Mouse (Mus musculus) CH12.LX (cell line): Measurements from ENCODE around the gene Gdf7. TPM values are rescaled to one million over a fixed set of nuclear protein-coding genes. Genes with fewer than 3 reads are reported as not detected.

ENCODE experiments used
- DNase-seq: peaks from one replicate; pipeline ENCODE4 v3.0.0-alpha.2; 2013; ENCODE audit errors: extremely low read depth
- H3K27ac ChIP-seq: 2 replicates; pipeline ENCODE4 v1.5.1; 2012; ENCODE audit warnings: low read depth, mild to moderate bottlenecking, control low read depth, moderate library complexity; ENCODE audit not compliant: insufficient read depth
- H3K27me3 ChIP-seq: replicated peaks from 2 replicates; pipeline ENCODE3; 2012; ENCODE audit warnings: inconsistent platforms
- H3K36me3 ChIP-seq, 2 experiments: replicated peaks in 1 of 2; 2 replicates each; pipeline versions ENCODE3 to v1.6.1; 2012; ENCODE audit warnings: inconsistent platforms in 1 of 2, low read length in 1 of 2, mild to moderate bottlenecking in 1 of 2, mixed read lengths in 1 of 2, moderate library complexity in 1 of 2; ENCODE audit not compliant: control insufficient read depth in 1 of 2, insufficient read depth in 1 of 2
- H3K4me1 ChIP-seq, 2 experiments: 2 replicates each; pipeline ENCODE4 v1.6.1; 2012; ENCODE audit warnings: inconsistent platforms in 1 of 2, moderate library complexity in 1 of 2; ENCODE audit not compliant: insufficient read depth in 2 of 2, control insufficient read depth in 1 of 2
- H3K4me2 ChIP-seq: 2 replicates; pipeline ENCODE4 v1.6.1; 2012; ENCODE audit warnings: low read depth, mild to moderate bottlenecking, control low read depth; ENCODE audit not compliant: poor library complexity, insufficient read depth, severe bottlenecking
- H3K4me3 ChIP-seq, 3 experiments: fragments of 150-350 bp in 1 of 3; sonication (generic) in 1 of 3; replicated peaks in 1 of 3; 2 replicates each; pipeline versions ENCODE3 to v1.5.1; 2011 to 2012; ENCODE audit warnings: low read depth in 2 of 3, low read length in 2 of 3, mild to moderate bottlenecking in 2 of 3, moderate library complexity in 2 of 3, control low read depth in 1 of 3, improper control_type of control experiment in 1 of 3, inconsistent platforms in 1 of 3, mixed read lengths in 1 of 3; ENCODE audit not compliant: poor library complexity in 1 of 3
- H3K79me2 ChIP-seq: replicated peaks from 2 replicates; pipeline ENCODE4 v1.6.1; 2012; ENCODE audit warnings: mild to moderate bottlenecking, moderate library complexity; ENCODE audit not compliant: control insufficient read depth, poor library complexity, insufficient read depth, severe bottlenecking; ENCODE audit errors: extremely low read depth
- H3K9ac ChIP-seq: 2 replicates; pipeline ENCODE4 v1.6.1; 2012; ENCODE audit warnings: low read depth, mild to moderate bottlenecking, control low read depth, moderate library complexity; ENCODE audit not compliant: insufficient read depth
- H3K9me3 ChIP-seq: replicated peaks from 2 replicates; pipeline ENCODE3; 2012; ENCODE audit warnings: low read length, inconsistent platforms, mixed read lengths
- CHD2 ChIP-seq: IDR thresholded peaks from 2 replicates; pipeline ENCODE4 v1.6.1; 2011; ENCODE audit warnings: low read length, improper control_type of control experiment
- CTCF ChIP-seq, 2 experiments: IDR thresholded peaks in 1 of 2; conservative IDR thresholded peaks in 1 of 2; 2 replicates each; pipeline ENCODE4 v1.5.1; 2011 to 2012; ENCODE audit warnings: low read depth in 2 of 2, low read length in 2 of 2, improper control_type of control experiment in 1 of 2, inconsistent platforms in 1 of 2, mild to moderate bottlenecking in 1 of 2, moderate library complexity in 1 of 2
- E2F4 ChIP-seq: IDR thresholded peaks from 2 replicates; pipeline ENCODE4 v1.6.1; 2011; ENCODE audit warnings: low read depth, low read length, improper control_type of control experiment; ENCODE audit not compliant: insufficient replicate concordance
- ELF1 ChIP-seq: IDR thresholded peaks from 2 replicates; pipeline ENCODE4 v1.6.1; 2014; ENCODE audit warnings: low read depth, mild to moderate bottlenecking, inconsistent platforms, low read length, improper control_type of control experiment
- EP300 ChIP-seq: IDR thresholded peaks from 2 replicates; pipeline ENCODE4 v1.6.1; 2011; ENCODE audit warnings: low read length, improper control_type of control experiment
- JUND ChIP-seq: conservative IDR thresholded peaks from 2 replicates; pipeline ENCODE4 v1.6.1; 2011; ENCODE audit warnings: low read depth, low read length, improper control_type of control experiment
- MAX ChIP-seq: IDR thresholded peaks from 2 replicates; pipeline ENCODE4 v1.6.1; 2011; ENCODE audit warnings: low read length, improper control_type of control experiment
- MEF2A ChIP-seq: IDR thresholded peaks from 2 replicates; pipeline ENCODE4 v1.6.1; 2014; ENCODE audit warnings: low read depth, mild to moderate bottlenecking, inconsistent platforms, low read length, improper control_type of control experiment, borderline replicate concordance
- MXI1 ChIP-seq: IDR thresholded peaks from 2 replicates; pipeline ENCODE4 v1.6.1; 2011; ENCODE audit warnings: mild to moderate bottlenecking, low read depth, low read length, improper control_type of control experiment
- MYC ChIP-seq: IDR thresholded peaks from 2 replicates; pipeline ENCODE4 v1.6.1; 2011; ENCODE audit warnings: low read depth, mild to moderate bottlenecking, improper control_type of control experiment, low read length
- NRF1 ChIP-seq: IDR thresholded peaks from 2 replicates; pipeline ENCODE4 v1.6.1; 2014; ENCODE audit warnings: low read depth, mild to moderate bottlenecking, inconsistent platforms, low read length, improper control_type of control experiment, moderate library complexity
- POLR2A ChIP-seq: IDR thresholded peaks from 2 replicates; pipeline ENCODE4 v1.6.1; 2011; ENCODE audit warnings: low read depth, mild to moderate bottlenecking, improper control_type of control experiment, low read length
- TBP ChIP-seq: conservative IDR thresholded peaks from 2 replicates; pipeline ENCODE4 v1.6.1; 2011; ENCODE audit warnings: low read depth, low read length, improper control_type of control experiment
- UBTF ChIP-seq: IDR thresholded peaks from 2 replicates; pipeline ENCODE4 v1.6.1; 2012; ENCODE audit warnings: low read depth, mild to moderate bottlenecking, inconsistent platforms, low read length, improper control_type of control experiment, moderate library complexity
- USF1 ChIP-seq: IDR thresholded peaks from 2 replicates; pipeline ENCODE4 v1.6.1; 2014; ENCODE audit warnings: low read depth, mild to moderate bottlenecking, inconsistent platforms, low read length, improper control_type of control experiment
- USF2 ChIP-seq: conservative IDR thresholded peaks from 2 replicates; pipeline ENCODE4 v1.6.1; 2011; ENCODE audit warnings: low read depth, low read length, improper control_type of control experiment
- ZNF384 ChIP-seq: IDR thresholded peaks from 2 replicates; pipeline ENCODE4 v1.6.1; 2012; ENCODE audit warnings: low read depth, low read length, improper control_type of control experiment, inconsistent platforms
- dilution Hi-C: fragments of 300-500 bp; cut with MboI; formaldehyde crosslinking; loops from 2 replicates; pipeline ENCODE4 v1.14.3; 2020; ENCODE audit warnings: low sequenced_read_pairs; ENCODE audit not compliant: extremely low pct_unique_long_range_greater_than_20kb, extremely low pct_ligation_motif_present
- in situ Hi-C: fragments of 300-500 bp; cut with MboI; formaldehyde crosslinking; loops from 3 replicates; pipeline ENCODE4 v1.14.3; 2019; ENCODE audit warnings: low sequenced_read_pairs, low pct_ligation_motif_present, low pct_unique_long_range_greater_than_20kb, mixed read lengths
- polyA plus RNA-seq: library from polyadenylated mRNA; unstranded; fragments of >175 nt; gene quantifications from 2 replicates; pipeline ENCODE4 v1.2.1, GENCODE M21; 2012; ENCODE audit warnings: low read depth; ENCODE audit not compliant: insufficient read length
- total RNA-seq, 2 experiments: library from RNA; depleted of rRNA; stranded (reverse); fragments of 300-350 nt in 1 of 2; fragments of >200 nt in 1 of 2; gene quantifications; 2 replicates each; pipeline ENCODE4 v1.2.3; 2012 to 2014

The Gdf7 gene
- total and polyA plus RNA-seq, 3 experiments: not detected

GRCm38 (mm10) chr12:8298361-8299142 is 3.2 kb downstream of the Gdf7 start:
- in situ Hi-C loops: no loop called here
- H3K4me2 ChIP-seq: no peak overlapping the region

DNA sequence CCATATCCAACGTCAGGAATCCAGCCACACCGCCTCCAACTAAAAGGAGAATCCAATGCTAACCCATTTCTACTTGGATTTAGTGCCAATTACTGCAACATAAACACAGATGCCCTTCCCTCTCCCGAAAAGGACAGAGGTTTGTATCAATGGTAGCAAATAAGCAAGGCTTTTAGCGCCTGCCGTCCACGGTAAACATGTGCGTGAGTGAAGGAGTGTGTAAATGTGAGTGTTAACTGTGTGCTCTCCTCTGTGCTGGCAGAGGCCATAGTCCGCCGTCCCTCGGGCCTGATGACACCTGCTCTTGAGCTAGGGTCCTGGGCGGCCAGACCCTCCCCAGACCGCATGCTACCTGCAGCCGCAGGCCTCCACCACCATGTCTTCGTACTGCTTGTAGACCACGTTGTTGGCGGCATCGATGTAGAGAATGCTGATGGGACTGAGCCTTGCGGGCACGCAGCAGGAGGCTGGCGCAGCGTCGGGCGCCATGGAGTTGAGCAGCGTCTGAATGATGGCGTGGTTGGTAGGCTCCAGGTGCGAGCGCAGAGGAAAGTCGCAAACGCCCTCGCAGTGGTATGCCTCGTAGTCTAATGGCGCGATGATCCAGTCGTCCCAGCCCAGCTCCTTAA is 4.1 kb downstream of the Gdf7 start:
- in situ Hi-C loops (no loop called here), dilution Hi-C loops (no loop called here)
- H3K79me2 ChIP-seq: no peaks in the 10 kb centered on the region
- peaks cover 8 to 39% of the 10 kb centered on the region in 2 experiments for H3K4me1 ChIP-seq
- no peak overlapping the region for H3K4me3 ChIP-seq
- H3K9ac ChIP-seq: no peak overlapping the region
- H3K27me3 ChIP-seq: no peaks in the 10 kb centered on the region
- H3K4me2 ChIP-seq: no peak overlapping the region
- H3K36me3 ChIP-seq: peaks cover 0 to 9% of the 10 kb centered on the region in 2 experiments
- no peak for DNase-seq
- H3K27ac ChIP-seq: no peak overlapping the region
- H3K9me3 ChIP-seq: peaks cover 40% of the 10 kb centered on the region
- TF ChIP-seq JUND: no peak
- no peak for TF ChIP-seq ZNF384
- TF ChIP-seq EP300: no peak
- no peak for TF ChIP-seq ELF1
- TF ChIP-seq E2F4: no peak

More at GRCm38 (mm10) chr12:8298361-8299142, 3.2 kb downstream of the Gdf7 start:
- no peak overlapping the region for H3K27ac ChIP-seq
- H3K9ac ChIP-seq: no peak overlapping the region
- peaks cover 0 to 9% of the 10 kb centered on the region in 2 experiments for H3K36me3 ChIP-seq
- H3K79me2 ChIP-seq: no peaks in the 10 kb centered on the region
- TF ChIP-seq CHD2: no peak
- TF ChIP-seq MXI1: no peak
- TF ChIP-seq E2F4: no peak
- no peak for TF ChIP-seq POLR2A
- TF ChIP-seq CTCF (conservative IDR thresholded peaks at IDR 0.05 in 1 of 2, IDR thresholded peaks at IDR 0.05 in 1 of 2; ENCODE audit: low read depth in 2 of 2, low read length in 2 of 2): no peak
- no peak for TF ChIP-seq ZNF384
- no peak for TF ChIP-seq EP300
- H3K27me3 ChIP-seq: no peaks in the 10 kb centered on the region
- H3K4me1 ChIP-seq: peaks cover 8 to 34% of the 10 kb centered on the region in 2 experiments
- no peak for DNase-seq
- dilution Hi-C loops: no loop called here
- no peak overlapping the region for H3K4me3 ChIP-seq
- H3K9me3 ChIP-seq: peaks cover 40% of the 10 kb centered on the region

DNA sequence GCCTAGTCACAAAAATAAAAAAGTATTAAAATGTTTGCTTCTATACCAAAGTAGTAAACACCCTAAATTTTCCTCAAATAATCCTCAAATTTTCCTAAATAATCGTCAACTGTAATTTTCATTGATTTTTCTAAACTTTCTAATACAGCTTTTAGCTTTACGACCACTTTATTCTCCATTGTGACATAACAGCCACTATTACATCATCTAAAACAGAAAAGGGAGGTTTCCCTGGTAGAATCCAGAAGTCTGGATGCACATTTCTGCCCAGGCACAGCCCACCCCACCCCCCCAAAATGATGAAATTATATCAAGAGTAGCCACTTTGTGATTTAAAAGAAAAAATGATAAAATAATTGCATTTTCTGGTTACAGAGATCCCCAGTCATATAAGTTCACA is 5.6 kb downstream of the Gdf7 start:
- Histone ChIP-seq H3K4me1 (peaks cover 8 to 39% of the 10 kb centered on the region in 2 experiments), H3K4me3 (no peak overlapping the region), H3K27ac (no peak overlapping the region), H3K36me3 (peaks cover 0 to 9% of the 10 kb centered on the region in 2 experiments), H3K27me3 (no peaks in the 10 kb centered on the region), H3K4me2 (no peak overlapping the region), H3K79me2 (no peaks in the 10 kb centered on the region), H3K9me3 (peaks cover 34% of the 10 kb centered on the region), H3K9ac (no peak overlapping the region)
- in situ Hi-C loops (no loop called here), dilution Hi-C loops (no loop called here)
- TF ChIP-seq E2F4: no peak
- TF ChIP-seq NRF1: no peak
- no peak for TF ChIP-seq JUND
- TF ChIP-seq MYC: no peak
- TF ChIP-seq MEF2A: no peak
- TF ChIP-seq CHD2: no peak
- no peak for TF ChIP-seq USF2
- TF ChIP-seq USF1: no peak
- TF ChIP-seq TBP: no peak
- TF ChIP-seq POLR2A: no peak
- no peak for TF ChIP-seq UBTF
- TF ChIP-seq MXI1: no peak
- TF ChIP-seq MAX: no peak
- no peak for DNase-seq
